In genomic region chr9:121153276-121153675, GRCm38 (mm10) we compare ENCODE assay signal across 19 mouse cellular contexts.
"Had no signal": no experiment of that assay in that cellular context is flagged by ENCODE, and none has a peak within 500 bp of the region (broad histone marks: within the 10 kb centered on the region; RNA-seq: fewer than 3 reads in every experiment).

No protein-coding gene starts in this region.

- ATAC-seq: hindbrain, postnatal 0 days; intestine, embryonic 16.5 days had no signal

- DNase-seq: gastrocnemius, adult 2 months; gastrocnemius, postnatal 10 days; gastrocnemius, postnatal 25 days; heart, adult 18-20 months; heart, postnatal 10 days; heart, postnatal 4 days; kidney, adult 11 months; kidney, adult 2 months; kidney, postnatal 10 days; kidney, postnatal 25 days; kidney, postnatal 4 days; liver; liver, embryonic 13.5 days had no signal

- H3K27me3 ChIP-seq: heart, embryonic 12.5 days; hindbrain, embryonic 12.5 days; limb, embryonic 12.5 days; liver, embryonic 13.5 days; liver, embryonic 15.5 days had no signal
